Mouse (Mus musculus) thymus, postnatal 25 days (tissue): ENCODE data around the gene Mob2.

Source experiments
- DNase-seq: peaks from one replicate; pipeline ENCODE4 v3.0.0; 2022

Mob2 gene

DNA sequence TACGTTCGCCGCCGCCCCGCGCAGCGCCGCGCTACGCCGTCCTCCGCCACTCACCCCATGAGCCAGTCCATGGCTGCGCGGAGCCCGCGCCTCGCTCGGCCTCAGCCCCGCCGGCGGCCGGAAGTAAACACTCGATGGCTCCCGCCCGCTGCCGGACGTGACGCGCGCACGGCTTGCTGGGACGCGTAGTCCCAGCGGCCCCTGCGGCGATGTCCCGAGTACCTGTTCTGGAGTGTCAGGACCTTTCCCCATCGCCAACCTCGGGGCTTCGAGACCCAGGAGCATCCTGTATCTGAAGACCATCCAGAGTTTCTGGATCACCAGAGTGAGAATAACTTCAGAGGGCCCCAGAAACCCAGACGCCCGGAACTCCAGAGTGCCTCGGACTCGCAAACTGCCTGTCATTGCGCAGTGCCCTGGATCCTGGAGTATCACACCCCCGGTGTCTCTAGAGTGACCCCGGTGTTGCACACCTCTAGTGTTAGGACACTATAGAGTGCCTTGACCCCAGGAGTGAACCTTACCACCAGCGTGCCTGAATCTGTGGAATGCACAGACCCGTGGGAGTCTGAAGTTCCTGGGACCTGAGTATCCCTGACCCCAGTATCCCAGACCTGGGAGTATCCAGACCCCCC, at the start of gene Mob2:
TSS of gene Mob2 (minus strand) at position 135 of the 635 bp plus-strand sequence.
- DNase-seq: peak; percentile 87

DNA sequence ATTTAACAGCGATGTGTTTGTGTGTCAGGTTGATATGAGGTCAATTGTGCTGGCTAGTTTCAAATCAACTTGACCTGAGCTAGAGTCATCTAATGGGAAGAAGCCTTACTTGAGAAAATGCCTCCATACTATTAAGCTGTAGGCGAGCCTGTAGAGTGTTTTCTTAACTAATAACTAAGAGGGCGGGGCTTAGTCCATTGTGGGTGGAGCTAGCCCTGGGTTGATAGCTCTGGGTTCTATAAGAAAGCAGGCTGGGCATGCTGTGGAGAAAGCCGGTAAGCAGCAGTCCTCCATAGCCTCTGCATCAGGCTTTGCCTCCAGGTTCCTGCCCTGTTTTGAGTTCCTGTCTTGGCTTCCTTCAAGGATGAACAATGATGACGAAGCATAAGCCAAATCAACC, 43.9 kb upstream of the Mob2 start:
- no peak for DNase-seq

DNA sequence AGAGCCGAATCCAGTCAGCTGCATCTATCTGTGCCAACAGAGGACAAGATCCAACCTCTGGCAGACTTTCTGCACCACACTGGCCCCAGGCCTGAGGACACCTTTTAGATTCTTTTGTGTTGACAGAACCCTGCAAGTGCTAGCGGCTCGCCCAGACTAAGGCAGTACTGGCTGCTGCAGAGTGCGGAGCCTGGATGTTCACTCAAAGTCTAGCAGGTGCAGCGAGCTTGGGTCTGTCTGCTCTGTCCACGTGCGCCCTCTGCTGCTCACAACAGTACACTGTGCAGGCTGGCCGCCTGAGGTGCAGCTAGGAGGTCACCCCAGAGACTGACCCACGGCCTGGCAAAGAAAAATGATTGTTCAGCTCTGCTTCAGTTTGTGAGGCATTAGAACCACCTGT, 36.9 kb upstream of the Mob2 start:
- peak; percentile 71 for DNase-seq

DNA sequence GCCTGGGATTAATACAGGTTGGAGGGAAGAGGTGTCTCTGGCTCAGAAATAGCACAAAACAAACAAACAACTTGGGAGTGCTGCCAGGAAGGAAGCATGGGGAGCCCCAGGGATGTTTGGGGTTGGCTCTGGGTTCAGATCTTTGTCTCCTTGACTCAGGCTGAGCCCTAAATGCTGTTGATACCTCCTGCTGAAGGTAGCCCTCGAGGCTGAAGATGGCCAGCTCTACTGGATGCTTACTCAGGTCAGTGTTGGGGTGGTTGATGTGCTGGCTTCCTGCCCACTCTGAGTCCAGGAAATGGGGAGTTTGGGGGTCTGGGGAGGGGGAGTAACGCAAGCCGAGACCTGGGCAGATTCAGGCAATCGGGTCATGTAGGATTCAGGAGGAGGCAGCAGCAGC, 35.8 kb upstream of the Mob2 start:
- DNase-seq: no peak

DNA sequence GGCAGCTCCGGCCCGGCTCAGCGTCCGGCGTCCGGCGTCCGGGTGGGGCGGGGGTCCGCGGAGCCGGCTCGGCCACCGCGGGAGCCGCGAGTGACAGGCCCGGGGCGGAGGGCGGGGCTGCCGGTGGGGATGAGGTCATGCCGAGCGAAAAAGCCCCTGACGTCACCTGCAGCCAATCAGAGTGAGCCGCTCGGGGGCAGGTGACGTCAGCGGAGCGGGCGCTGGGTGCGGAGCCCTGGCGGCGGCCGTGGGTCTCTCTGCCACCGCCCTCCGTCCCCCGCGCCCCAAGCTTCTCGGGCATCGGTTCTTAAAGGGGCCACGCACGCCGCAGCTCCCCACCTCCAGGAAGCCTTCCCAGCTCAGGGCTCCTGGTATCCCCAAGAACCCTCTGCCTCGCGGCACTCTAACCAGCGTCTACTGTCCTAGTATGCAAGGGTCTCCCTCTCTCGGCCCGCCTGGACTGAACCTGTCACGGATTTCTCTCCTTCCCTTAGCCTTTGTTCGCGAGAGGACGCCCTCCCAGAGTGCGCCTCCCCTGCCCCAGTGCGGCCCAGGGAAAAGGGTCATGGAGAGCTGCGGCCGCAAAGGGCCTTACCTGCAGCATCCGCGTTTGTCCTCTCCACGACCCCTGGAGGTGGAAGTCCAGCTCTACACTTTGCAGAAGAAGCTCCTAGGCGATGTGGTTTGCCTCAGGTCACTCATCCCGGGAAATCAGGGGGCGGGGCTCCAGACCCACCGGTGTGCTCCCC, 34.5 kb upstream of the Mob2 start, which contains the start of gene Dusp8:
TSS of gene Dusp8 (minus strand) at position 661 of the 749 bp plus-strand sequence.
- peak; percentile 86 for DNase-seq

DNA sequence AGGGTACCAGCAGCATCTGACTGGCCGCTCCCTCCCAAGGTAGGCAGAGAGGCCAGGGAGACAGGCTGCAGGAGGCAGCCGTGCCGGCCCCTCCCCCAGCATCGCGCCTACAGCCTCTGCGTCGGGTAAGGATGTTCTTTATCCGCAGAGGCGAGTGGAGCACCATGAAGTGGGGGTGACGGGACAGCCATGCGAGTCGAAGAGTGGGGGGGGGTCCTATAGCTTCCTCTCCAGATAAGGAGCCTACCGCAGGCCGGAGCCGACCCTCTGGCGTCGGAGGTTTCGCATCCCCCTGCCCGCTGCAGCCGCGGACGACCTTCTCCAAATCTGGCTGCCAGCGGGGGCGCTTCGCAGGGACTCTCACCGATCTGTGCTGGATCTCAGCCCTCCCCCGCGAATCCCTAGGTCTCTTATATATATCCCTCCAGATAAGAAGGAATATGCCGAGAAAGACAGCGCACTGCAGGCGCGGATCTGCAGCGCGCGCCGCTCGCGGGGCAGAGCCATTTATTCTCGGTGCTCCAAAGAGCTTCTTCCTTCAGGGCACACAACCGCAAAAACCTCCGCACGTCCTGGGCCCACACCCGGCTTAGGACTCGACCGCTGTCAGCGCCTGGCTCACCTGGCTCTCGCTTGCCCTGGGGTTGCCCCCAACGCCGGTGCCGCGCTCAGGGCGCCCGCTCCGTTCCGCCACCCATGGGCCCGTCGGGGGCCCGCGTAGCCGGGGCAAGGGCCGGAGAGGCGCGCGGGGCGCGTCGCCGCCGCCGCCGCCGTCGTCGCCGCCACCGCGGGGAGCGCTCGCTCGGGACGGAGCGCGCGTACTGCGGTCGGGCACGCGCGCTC, 33.7 kb upstream of the Mob2 start:
- no peak for DNase-seq

DNA sequence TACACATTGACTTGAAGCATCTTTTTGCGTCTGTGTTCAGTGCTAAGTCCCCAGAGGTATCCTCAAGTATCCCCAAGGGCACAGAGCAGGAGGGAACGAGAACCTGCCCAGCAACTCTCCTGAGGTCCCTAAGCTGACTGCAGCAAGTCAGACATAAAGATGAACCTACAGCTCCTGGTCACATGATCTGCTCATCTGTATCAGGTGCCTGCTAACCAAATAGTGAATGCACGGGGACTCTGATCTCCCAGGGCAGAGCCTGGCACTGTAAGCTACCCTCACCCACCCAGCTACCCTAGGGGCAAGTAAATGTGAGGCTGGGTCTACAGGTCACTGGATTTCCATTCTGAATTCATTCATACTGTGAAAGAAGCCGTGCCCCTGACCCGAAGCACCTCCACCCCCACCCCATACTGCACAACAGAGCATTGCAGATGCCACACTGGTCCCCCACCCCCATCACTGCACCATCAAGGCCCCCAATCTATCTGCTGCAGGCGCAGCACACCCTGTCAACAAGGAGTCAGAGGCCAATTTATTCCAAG, 32.9 kb upstream of the Mob2 start:
- DNase-seq: no peak

DNA sequence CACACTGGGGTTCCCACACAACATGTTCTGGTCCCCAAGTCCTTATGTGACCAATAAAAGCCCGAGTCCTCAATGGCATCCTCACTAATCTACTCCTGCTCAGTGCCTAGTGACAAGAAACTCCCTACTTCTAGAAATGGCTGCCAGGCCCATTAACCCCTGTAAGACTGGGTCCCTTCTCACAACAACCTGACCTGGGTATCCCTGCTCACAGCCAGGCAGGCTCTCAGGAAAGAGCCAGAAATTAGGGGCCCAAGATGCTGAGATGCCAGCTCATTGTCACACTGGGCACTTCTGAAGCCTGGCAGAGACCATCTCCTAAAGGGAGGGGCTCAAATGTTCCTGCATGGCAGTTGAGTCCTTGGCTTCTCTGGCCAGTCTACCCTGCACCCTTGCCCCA, 32.1 kb upstream of the Mob2 start:
- no peak for DNase-seq

DNA sequence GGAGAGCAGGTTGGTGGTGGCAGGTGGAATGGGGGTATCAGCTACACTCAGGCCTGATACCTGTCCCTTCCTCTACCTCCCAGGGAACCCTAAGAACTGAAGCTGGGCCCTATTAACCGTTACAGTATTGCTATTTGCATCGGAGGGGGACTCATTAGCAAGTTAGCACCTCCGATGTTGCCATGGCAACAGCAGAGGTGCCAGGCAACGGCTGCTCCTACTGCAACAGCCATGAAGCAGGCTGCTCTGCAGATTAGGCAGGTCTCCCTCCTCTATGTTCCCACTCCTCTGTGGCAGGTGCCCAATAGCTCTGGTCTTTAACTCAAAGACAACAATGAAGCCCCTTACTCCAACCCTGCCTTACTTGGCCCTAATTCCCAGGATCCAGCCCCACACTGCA, 31.0 kb upstream of the Mob2 start:
- no peak for DNase-seq

DNA sequence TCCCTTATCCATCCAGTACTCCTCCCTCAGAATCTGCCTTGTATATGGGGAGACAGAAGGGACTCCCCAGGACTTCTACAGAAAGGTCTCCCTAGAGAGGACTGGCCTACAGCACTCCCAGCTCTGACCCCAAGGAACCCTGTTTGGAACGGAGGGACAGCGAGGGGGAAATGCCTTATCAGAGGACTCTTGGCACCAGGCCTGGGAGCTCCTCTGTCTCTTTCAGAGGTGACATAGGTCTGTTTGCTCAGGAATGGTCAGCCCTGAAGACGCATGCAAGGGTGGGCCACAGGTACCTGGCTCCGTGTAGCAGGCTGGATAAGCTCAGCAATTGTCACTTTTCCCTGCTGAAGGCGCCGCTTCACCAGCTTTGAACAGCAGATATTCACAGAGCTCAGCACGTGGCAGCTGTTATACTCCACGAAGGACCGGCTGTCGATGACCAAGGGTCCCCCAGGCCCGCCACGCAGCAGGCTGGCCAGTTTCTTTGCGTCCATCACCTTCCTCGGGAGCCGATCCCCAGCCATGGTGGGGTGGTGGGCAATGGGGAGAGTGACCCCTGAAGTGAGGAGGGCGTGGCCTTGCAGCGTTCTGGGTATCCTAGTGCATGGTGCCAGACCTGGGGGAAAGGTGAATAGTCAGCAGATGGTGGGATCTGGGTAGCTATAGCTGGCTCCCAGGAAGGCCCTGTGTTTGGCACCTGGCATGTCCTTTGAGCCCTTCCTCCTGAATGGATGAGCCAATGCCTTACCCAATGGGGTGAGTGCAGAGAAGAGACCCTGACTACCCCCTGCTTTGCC, 29.0 kb upstream of the Mob2 start:
- DNase-seq: no peak

DNA sequence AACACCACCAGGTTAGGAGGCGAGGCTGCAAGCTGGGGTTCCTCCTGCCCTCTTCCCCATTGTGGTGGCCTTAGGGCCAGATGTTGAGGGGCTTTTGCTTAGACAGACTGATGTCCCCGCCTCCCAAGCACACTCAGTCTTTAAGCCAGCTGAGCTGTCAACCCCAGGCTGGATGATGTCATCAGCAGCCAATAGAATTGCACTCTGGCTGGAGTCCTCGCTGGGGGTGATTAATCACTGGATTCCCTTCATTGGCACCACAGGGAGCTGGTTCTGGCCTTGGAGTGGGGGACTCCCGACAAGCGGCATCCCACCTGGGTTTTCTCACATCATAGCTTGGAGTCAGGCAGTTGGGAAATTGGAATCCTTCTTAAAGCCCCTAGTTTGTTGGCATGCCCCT, 28.0 kb upstream of the Mob2 start:
- DNase-seq: no peak

DNA sequence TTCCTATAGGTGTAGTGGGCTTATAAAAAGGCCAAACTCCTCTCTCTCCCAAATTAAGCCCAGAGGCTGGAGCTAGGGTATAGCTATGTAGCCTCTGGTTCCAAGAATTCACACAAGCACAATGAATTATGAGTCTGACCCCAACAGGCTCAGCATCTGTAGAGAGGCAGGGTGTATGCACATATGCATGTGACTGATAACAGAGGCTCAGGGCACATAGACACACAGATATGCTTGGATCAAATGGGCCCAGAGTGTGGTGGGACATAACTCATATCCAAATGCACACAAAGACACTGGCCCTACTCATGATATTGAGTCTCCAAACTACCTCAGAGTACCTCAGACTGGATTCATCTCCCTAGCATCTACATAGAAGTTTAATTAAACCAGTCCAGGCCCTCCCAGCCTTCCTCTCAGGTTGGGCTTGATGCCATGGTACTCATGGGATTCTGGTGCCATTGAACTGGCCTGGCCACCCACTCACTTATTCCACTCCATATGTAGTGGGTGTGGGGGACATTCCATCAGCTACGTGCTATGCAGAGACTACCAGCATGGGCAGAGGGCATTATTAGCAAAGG, 26.3 kb upstream of the Mob2 start:
- no peak for DNase-seq

DNA sequence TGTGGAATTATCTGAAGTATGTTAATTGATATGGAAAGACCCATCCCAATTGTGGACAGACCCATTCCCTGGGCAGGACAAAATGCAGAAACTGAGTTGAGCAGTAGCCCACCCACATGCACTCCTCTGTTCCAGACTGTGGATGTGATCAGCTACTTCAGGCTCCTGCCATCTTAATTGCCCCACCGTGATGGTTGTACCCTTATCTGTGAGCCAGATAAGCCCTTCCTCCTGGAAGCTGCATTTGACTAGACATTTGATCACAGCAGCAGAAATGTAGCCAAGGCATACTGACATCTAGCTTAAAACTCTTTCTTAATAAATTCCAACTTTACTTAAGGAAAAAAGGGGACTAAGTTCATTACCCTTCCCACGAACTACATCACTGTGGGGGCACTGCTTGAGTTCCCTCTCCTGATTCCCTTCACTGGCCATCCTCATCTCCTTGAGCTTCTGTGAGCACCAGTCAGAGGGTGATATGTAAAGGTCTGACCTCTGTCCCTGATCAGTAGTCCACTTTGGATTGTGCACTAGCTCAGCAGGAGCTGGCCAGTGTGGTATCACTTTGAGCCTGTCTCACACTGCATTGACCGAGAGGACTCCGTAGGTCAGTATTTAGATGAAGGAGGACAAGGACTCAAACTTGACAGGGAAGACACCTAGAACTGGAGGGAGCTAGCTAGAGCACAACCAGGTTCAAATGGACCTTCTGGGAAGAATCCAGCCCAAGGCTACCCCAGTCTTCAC, 25.5 kb upstream of the Mob2 start:
- DNase-seq: no peak

DNA sequence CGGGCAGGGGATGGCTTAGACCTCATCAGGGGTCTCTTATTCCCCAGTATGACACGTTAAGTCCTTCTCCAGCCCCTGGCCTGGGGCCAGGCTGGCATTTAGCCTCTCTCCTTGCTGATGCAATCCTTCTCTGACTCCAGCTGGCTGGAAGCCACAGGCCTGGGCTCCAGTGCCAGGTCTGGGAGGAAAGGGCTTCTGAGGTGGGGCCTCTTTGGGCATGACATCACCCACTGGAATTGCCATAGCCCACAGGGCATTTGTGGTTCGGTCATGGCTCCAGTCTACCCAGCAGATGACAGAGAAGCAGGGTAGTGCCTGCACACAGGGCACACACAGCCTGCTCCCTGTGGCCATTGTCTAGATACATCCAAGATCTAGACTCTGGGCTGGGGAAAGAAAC, 24.0 kb upstream of the Mob2 start:
- no peak for DNase-seq

DNA sequence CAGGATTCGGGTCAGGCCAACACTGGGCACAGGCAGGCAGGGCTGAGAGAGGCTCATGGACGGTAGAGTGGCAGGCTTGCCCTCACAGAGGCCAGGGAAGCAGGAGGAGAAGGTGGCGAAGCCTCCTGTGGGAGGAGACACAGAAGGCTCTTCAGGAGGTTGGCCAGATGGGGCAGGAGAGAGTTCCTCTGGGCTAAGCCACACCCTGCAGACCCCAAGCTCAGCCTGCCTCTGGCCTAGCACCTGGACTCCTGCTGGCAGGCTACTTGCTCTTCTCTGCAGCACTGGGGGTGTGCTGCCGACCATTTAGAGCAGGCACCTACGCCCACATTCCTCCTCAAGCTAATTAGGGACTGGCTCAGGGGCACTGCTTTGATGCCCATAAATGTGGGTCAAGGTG, 23.5 kb upstream of the Mob2 start:
- DNase-seq: no peak

DNA sequence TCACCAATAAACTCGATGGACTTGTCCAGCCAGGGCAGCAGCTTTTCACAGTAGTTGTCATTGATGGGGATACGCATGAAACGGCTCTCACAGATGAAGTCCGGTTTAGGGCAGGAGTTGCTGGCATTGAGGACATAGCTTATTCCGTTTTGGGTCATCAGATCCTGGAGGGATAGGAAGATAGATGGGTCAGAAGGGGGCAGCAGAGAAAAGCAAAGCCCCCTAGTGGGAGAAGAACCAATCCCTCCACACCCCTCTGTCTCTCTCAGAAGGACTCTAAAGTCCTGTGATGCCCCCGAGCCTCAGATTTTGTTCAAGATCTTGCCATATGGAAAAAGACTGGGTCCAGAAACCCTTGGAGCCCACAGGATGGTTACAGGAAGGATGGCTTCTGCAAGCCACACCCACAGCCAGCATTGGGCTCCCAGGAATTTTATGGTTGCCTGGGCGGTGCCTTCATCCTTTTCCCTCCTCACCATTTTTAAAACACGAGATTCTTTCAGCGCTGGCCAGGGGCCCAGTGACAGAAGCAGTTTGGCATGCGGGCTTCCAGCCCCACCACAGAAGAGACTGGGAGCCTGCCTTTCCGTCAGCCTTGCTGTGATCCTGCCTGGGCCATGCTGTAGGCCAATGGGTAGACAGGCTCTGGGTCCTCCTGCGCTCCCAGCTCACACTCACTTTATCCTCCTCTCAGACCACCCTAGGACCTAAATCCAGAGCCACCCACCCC, 22.9 kb upstream of the Mob2 start:
- DNase-seq: no peak

DNA sequence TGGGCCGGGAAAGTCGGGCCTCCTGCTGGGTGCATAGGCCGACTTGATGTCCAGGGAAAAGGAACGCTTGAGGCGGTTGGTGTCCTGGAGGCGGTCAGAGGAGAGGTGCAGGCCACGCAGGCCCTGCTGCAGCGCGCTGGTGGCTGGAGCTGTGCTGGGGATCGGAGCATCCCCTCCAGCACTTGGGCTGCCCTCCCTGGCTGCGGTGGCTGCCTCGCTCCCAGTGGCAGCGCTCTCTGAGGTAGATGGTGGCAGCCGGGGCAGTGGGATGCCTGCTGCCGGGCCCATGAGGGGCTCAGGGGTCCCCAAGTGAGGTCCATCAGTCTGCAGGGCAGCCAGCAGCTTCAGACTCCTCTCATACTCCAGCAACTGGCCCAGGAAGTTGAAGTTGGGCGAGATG, 21.7 kb upstream of the Mob2 start:
- no peak for DNase-seq

DNA sequence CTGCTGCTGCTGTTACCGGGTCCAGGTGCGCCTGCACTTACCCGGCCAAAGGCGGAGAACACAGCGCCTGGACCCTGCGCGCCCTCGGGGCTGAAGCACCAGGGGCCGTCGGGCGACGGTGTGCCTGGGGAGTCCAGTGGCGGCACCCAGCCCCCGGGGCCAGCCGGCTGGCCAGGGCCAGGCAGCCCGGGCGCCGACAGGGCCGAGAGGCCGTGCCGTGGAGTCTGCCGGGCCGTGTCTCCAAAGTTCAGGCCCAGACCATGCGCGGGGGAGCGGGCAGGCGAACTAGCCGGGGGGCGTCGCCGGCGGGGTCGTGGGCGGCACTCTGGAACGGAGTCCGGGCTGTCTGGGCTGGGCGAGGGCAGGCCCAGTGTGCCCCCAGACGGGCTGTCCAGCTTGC, 21.3 kb upstream of the Mob2 start:
- no peak for DNase-seq

DNA sequence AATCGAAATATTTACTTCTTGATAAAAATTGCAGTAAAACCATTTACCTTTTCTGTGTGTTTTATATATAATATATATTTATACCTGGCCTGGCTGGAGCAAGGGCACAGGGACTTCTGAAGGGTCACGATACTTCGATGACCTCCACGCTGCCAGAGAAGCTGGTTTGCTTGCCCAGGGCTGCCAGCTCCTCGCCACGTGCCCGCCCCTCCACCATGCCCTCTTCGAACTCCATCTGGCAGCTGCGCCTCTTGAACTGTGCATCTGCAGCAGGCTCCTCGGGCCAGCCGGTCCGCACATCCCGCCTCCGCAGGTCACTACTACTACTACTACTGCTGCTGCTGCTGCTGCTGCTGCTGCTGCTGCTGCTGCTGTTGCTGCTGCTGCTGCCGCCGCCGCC, 20.9 kb upstream of the Mob2 start:
- DNase-seq: no peak

DNA sequence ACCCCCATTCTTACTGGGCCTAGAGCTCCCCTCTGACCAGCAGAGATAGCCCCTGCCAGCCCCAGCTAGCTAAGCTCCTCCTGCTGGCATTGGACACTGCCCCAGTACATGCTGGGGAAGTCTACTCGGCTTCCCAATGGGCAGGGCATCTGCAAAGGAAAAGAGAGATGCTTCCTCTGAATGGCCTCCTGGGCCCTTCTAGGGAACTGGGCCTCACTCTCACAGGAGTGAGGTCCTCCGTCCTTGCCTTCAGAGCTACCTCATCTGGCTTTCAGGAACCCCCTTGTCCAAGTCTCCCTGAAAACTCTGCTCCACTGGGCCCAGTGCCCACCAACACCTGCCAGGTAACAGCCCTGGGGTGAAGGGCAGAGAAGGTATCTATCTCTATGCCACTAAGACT, 20.0 kb upstream of the Mob2 start:
- DNase-seq: no peak

DNA sequence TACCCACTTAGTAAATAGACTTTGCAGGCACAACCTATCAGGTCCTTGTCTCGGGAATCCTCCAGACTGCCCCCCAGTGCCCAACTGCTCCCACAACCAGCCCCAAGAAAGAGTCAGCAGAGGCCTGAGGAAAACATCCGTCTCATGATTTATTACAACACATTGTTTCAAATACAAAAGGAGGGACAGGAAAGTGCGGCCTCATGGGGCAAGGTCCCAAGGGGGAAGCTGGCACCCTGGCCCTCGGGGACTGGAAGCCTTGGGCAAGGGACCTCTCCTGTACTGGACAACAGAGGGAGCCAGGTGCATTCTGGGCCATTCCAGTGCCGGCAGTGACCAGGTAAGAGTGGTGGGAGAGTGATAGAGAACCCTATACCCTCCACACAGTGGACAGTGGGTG, 18.5 kb upstream of the Mob2 start:
- DNase-seq: no peak
